Mouse (Mus musculus) thymus, adult 18-20 months (tissue): ENCODE measurements around the gene Aldh3b1.
A peak's percentile ranks its signal among the peaks of the same experiment; 100 is the strongest.

Experiments
- DNase-seq, 2 experiments: peaks; one replicate each; pipeline ENCODE4 v3.0.0; 2022; ENCODE audit warnings: mixed read lengths in 2 of 2

Aldh3b1 gene

DNA sequence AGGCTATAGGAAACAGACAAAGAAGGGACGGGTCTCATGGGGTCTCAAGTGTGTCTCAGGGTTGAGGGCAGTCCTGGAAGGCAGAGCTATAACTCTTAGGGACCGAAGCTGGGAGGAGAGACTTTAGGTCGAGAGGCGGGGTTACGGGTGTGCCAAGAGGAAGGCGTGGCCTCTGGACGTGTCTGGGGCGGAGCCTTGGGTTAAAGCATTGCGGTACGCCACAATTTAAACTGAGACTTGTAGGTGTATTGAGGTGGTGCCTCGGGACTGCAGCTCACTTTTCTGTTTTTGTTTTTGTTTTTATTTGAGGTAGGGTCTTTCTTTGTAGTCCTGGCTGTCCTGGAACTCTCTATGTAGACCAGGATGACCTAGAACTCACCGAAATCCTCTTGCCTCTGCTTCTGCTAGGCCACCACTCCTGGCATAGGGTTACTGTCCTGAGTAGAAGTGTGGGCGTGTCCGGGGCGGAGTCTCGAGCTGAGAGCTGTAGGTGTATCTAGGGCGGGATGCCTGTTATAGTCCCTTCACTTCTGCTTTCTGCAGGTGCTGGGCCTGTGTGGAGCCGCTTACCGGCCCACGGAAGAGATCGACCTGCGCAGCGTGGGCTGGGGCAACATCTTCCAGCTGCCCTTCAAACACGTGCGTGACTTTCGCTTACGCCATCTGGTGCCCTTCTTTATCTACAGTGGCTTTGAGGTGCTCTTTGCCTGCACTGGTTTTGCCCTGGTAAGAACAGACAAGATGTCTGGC lies 13.6 kb upstream of the Aldh3b1 start:
- DNase-seq = peak in 1 of 2 experiments; percentile 55

DNA sequence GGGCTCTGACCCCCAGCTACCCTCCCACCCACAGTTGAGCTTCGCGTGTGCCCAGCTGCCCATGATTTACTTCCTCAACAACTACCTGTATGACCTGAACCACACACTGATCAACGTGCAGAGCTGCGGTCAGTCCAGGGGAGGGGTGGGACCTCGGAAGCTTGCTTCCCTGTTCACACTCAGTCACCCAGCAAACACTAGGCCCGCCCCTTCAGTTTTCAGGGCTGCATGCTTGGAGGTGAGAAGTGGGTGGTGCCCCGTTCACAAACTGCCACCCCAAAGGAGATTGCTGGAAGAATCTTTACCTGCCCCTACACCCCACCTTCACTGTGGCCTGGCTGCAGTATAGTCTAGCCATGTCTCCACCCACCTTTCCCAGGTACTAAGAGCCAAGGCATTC lies 12.7 kb upstream of the Aldh3b1 start:
- no peak for DNase-seq

DNA sequence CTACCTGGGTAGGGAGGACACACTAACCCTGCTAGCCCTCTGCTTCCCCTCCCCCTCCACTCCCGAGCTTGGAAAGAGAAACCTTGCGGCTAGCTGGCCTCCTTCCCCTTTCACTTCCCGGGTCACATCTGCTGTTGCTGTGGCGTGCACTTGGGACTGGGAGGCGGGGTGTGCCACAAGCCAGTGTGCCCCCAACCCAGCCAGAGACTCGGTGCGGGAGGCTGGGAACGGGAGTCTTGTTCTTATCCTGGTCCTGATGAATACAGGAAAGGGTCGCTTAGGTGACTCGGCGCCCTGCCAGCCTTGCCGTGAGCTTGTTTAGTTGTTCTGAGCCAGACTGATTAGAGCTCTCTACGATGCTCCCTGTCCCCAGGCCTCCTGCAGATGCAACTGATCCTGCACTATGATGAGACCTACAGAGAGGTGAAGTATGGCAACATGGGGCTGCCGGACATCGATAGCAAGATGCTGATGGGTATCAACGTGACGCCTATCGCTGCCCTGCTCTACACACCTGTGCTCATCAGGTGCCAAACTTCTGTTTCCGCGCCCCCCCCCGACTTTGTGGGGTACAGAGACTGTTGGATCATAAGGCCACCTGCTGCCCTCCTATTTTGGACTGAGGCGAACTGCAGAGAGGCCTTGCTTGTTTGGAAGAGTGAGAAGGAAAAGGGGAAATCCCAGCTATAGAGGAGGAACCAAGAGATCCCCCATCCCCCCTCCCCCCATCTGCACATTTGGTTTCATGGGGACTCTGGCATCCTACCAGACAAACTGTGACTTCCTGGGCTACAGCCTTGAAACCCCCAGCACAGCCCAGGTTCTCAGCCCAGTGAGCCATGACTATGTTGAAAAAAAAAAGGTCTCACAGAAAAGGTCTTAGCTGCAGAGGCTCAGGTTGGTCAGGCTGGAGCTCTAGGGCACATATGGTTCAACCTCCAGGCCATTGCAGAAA lies 6.6 kb upstream of the Aldh3b1 start:
- peak in 1 of 2 experiments; percentile 60 for DNase-seq

GRCm38 (mm10) chr19:3935032-3935895 lies 5.7 kb upstream of the Aldh3b1 start, which contains the start of gene Unc93b1:
Unc93b1 (plus strand) TSS chr19:3935186.
- DNase-seq = peak in 1 of 2 experiments; percentile 52

GRCm38 (mm10) chr19:3931716-3932115 lies 2.1 kb upstream of the Aldh3b1 start:
- DNase-seq = no peak

- peak in 1 of 2 experiments; percentile 47 for DNase-seq
Observed at GRCm38 (mm10) chr19:3930262-3931057, 852 bp upstream of the Aldh3b1 start.

GRCm38 (mm10) chr19:3928779-3929178 lies 829 bp downstream of the Aldh3b1 start:
- DNase-seq = no peak

DNA sequence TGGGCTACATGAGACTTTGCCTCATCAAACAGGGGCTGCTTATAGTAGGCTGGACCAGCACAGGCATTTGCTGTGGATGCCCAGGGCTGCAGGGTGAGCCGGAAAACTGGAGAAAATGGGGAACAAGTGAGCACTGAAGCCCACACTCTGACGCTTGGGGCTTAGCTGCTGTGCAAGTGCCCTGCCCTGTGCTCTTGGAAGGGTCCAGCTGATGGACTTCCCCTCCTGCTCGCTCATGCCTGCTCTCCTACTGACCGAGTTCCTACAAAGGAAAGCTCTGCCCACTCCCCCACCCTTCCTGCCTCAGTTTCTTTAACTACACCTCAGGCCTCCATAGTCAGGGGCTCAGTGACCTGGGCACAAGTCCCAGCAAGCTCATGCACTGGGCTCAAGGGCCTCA lies 1.6 kb downstream of the Aldh3b1 start:
- DNase-seq = no peak

- DNase-seq = no peak
Observed at GRCm38 (mm10) chr19:3926685-3927084, 2.9 kb downstream of the Aldh3b1 start.

DNA sequence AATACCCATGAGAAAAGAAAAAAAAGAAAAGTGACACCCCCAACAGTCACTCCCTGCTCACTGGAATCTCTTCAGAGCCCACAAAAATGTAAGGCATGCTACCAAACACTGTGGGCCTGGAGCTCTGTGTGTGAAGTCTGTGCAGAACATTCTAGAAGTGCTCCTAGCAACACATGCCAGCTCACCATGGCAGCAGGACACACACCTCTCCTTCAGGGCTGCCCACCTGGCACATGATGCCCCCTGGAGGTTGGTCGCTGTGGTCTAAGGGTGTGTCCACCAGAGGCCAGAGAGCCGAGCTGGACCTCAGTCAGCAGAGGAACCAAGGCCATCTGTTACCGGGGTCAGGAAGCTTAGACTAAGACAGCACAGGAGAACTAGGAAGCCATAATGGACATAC lies 3.3 kb downstream of the Aldh3b1 start:
- no peak for DNase-seq

- DNase-seq = no peak
Observed at GRCm38 (mm10) chr19:3925859-3926258, 3.7 kb downstream of the Aldh3b1 start.

DNA sequence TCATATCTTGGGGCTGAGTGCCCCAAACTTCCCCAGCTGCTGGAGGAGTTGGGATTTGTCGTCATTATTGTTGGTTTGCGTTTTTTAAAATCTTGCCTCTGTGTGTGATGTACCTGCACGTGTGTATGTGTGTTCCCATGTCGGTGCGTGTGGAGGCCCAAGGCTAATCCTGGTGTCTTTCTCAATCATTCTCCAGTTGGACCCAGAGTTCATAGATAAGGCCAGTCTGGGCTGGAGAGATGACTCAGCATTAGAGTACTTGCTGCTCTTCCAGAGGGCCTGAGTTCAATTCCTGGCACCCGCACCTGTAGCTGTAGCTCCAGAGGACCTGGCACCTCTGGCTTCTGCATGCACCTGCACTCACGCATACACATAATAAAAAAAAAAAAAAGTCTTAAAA lies 4.7 kb downstream of the Aldh3b1 start:
- no peak for DNase-seq

- DNase-seq = no peak
Observed at GRCm38 (mm10) chr19:3924190-3924589, 5.4 kb downstream of the Aldh3b1 start.

GRCm38 (mm10) chr19:3923586-3923985 lies 6.0 kb downstream of the Aldh3b1 start:
- peak in 1 of 2 experiments; percentile 44 for DNase-seq

DNA sequence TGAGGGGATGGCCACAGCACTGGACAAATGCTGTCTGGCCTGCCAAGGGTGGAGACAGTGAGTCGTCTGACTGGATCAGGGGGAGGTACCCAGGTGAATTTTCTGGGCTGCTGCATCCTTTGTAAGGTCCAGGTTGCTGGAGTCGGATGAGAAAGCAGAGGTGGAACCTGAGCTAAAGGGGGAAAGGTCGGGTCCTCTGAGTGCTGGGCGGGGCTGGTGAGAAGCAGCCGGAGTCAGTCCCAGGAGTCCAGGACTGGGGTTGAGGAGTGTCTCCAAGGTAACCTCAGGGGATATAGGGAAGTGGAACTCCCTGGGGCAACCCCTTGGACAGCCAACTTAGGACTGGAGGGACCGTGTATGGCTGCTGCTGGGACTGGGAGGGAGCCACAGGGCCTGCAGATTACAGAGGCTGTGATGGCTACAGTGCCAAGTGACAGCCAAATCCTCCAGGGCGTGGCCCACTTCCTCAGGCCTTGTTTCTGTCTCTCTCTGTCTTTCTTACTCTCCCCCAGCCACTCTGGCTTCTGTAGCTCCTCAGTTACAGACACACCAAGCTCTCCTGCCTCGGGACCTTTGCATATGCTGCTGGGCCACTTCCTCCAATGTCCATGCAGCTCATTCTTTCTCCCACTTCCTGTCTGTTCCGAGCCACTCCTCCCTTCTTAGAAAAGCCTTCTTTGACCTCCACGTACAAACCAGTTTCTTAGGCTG lies 6.8 kb downstream of the Aldh3b1 start:
- no peak for DNase-seq

DNA sequence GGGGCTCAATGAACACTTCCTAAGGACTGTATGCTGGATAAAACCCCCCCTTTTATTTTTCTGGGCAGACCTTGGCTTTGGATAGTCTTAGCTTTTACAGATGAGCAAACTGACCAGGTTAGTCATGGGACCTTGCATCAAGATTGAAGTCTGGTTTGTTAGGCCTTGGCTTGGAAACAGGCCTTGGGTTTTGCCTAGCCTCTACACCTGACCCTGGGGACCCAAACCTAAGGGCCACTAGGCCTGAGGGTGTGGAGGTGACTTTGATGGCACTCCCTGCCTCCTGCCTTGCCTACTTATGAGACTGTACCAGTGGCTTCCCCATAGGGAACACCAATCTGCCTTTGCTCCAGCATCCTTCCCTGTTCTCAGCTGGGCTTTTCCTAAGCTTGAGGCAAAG lies 9.7 kb downstream of the Aldh3b1 start:
- no peak for DNase-seq

- no peak for DNase-seq
Observed at GRCm38 (mm10) chr19:3916727-3917126, 12.9 kb downstream of the Aldh3b1 start.

GRCm38 (mm10) chr19:3914535-3914934 lies 15.1 kb downstream of the Aldh3b1 start:
- no peak for DNase-seq

DNA sequence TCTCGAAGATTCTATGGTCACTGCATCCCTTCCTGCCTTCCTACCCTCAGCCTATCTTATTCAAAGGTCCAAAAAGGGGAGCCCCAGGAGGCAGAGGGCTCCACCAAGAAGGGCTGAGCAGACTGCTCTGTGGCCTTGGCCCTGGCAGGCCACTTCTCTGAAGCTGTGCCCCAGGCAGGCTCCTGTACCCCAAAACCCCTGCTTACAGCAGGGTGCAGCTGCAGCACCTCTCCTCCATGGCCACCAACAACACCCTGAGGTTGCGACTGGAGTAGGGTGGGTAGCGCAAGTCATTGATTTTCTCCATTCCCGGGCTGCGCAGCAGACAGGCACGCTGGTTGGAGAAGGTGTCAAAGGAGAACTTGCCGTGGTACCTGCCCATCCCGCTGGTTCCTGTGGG lies 15.9 kb downstream of the Aldh3b1 start:
- no peak for DNase-seq

GRCm38 (mm10) chr19:3912337-3913204 lies 17.0 kb downstream of the Aldh3b1 start, which contains the start of gene Ndufs8:
Ndufs8 (minus strand) TSS chr19:3912774.
- peak; percentile 86 to 96 for DNase-seq
